Mouse (Mus musculus) kidney, embryonic 14.5 days (tissue): ENCODE measurements around the gene Foxred1. TPM values are rescaled to one million over a fixed set of nuclear protein-coding genes. Genes with fewer than 3 reads are reported as not detected.

Source experiments
- ATAC-seq: fragments of 200-750 bp; cut with Nextera tagmentation; 2 replicates; pipeline ENCODE4 v1.8.0; 2017; ENCODE audit warnings: moderate number of reproducible peaks, mild to moderate bottlenecking, moderate TSS enrichment, moderate library complexity; ENCODE audit not compliant: low FRiP score, low TSS enrichment
- H3K27ac ChIP-seq: fragments of 300-500 bp; sonication (generic); 2 replicates; pipeline ENCODE4 v1.5.1; 2014; ENCODE audit warnings: low read depth, mild to moderate bottlenecking, low read length, moderate library complexity, mixed read lengths
- H3K27me3 ChIP-seq: fragments of 300-500 bp; sonication (generic); 2 replicates; pipeline ENCODE4 v1.6.1; 2014; ENCODE audit warnings: mild to moderate bottlenecking, low read length; ENCODE audit not compliant: control insufficient read depth, insufficient read depth
- H3K36me3 ChIP-seq: fragments of 300-500 bp; sonication (generic); 2 replicates; pipeline ENCODE4 v1.6.1; 2014; ENCODE audit warnings: low read length, mixed read lengths; ENCODE audit not compliant: control insufficient read depth, insufficient read depth
- H3K4me1 ChIP-seq: fragments of 300-500 bp; sonication (generic); 2 replicates; pipeline ENCODE4 v1.6.1; 2014; ENCODE audit warnings: low read length, mixed read lengths; ENCODE audit not compliant: control insufficient read depth, insufficient read depth
- H3K4me2 ChIP-seq: fragments of 300-500 bp; sonication (generic); replicated peaks from 2 replicates; pipeline ENCODE4 v1.6.1; 2014; ENCODE audit warnings: low read depth, mild to moderate bottlenecking, low read length
- H3K4me3 ChIP-seq: fragments of 300-500 bp; sonication (generic); 2 replicates; pipeline ENCODE4 v1.5.1; 2014; ENCODE audit warnings: mild to moderate bottlenecking, low read length
- H3K9ac ChIP-seq: fragments of 300-500 bp; sonication (generic); 2 replicates; pipeline ENCODE4 v1.6.1; 2014; ENCODE audit warnings: low read depth, mild to moderate bottlenecking, low read length, moderate library complexity
- H3K9me3 ChIP-seq: fragments of 300-500 bp; sonication (generic); 2 replicates; pipeline ENCODE4 v1.6.1; 2016; ENCODE audit warnings: low read length; ENCODE audit not compliant: control insufficient read depth
- WGBS: fragments of 180-500 bp; shearing (Covaris S2); extraction: QIAGEN DNeasy Blood & Tissue Kit; methylation state at CpG from one replicate; pipeline ENCODE4 v1.1.7; 2014; 5-methylcytosine and 5-hydroxymethylcytosine counted together
- polyA plus RNA-seq: library from polyadenylated mRNA; unstranded; fragments of >200 nt; fragmentation: Nextera tagmentation; extraction: Ambion mirVana; gene quantifications from 2 replicates; pipeline ENCODE4 v1.2.1, GENCODE M21; 2014

Gene Foxred1
- polyA plus RNA-seq, 1 experiment from 2014 or later: 41.7 TPM

- H3K36me3 ChIP-seq: no peaks in the 10 kb centered on the region; the same call in 1 of the 2 replicates
- H3K27ac ChIP-seq: no peak overlapping the region
- no peaks in the 10 kb centered on the region for H3K27me3 ChIP-seq
- no peaks in the 10 kb centered on the region for H3K9me3 ChIP-seq
- H3K9ac ChIP-seq: no peak overlapping the region
- WGBS: 91% methylated on average over 11 of the region's 11 CpGs
- no peak overlapping the region for H3K4me2 ChIP-seq
- no peak for ATAC-seq
- H3K4me1 ChIP-seq: no peaks in the 10 kb centered on the region; the same call in 1 of the 2 replicates
- H3K4me3 ChIP-seq: no peak overlapping the region
These were observed 47.7 kb downstream of the Foxred1 start for GRCm38 (mm10) chr9:35163011-35163690.

GRCm38 (mm10) chr9:35161721-35162120 is 49.1 kb downstream of the Foxred1 start:
- Histone ChIP-seq H3K4me1 (no peaks in the 10 kb centered on the region; the same call in 1 of the 2 replicates), H3K27ac (no peak overlapping the region), H3K9me3 (no peaks in the 10 kb centered on the region), H3K36me3 (no peaks in the 10 kb centered on the region; the same call in 1 of the 2 replicates), H3K9ac (no peak overlapping the region), H3K27me3 (no peaks in the 10 kb centered on the region), H3K4me2 (no peak overlapping the region), H3K4me3 (no peak overlapping the region)
- ATAC-seq: no peak
- WGBS: 83% methylated on average over 7 of the region's 7 CpGs

- Histone ChIP-seq H3K9me3 (no peaks in the 10 kb centered on the region), H3K27me3 (no peaks in the 10 kb centered on the region), H3K36me3 (no peaks in the 10 kb centered on the region; the same call in 1 of the 2 replicates), H3K4me1 (no peaks in the 10 kb centered on the region; the same call in 1 of the 2 replicates), H3K9ac (no peak overlapping the region), H3K27ac (no peak overlapping the region), H3K4me3 (no peak overlapping the region), H3K4me2 (no peak overlapping the region)
- no peak for ATAC-seq
- WGBS: 70% methylated on average over 2 of the region's 2 CpGs
These were observed 50.2 kb downstream of the Foxred1 start for GRCm38 (mm10) chr9:35160662-35161061.

- Histone ChIP-seq H3K27ac (no peak overlapping the region), H3K4me2 (no peak overlapping the region), H3K9me3 (no peaks in the 10 kb centered on the region), H3K4me3 (no peak overlapping the region), H3K36me3 (no peaks in the 10 kb centered on the region), H3K27me3 (no peaks in the 10 kb centered on the region), H3K9ac (no peak overlapping the region), H3K4me1 (no peaks in the 10 kb centered on the region; the same call in 1 of the 2 replicates)
- 78% methylated on average over 3 of the region's 3 CpGs for WGBS
- ATAC-seq: no peak
These were observed 52.4 kb downstream of the Foxred1 start for GRCm38 (mm10) chr9:35158477-35158876.

GRCm38 (mm10) chr9:35156862-35157261 is 54.0 kb downstream of the Foxred1 start:
- no peak for ATAC-seq

GRCm38 (mm10) chr9:35156002-35156710 is 54.7 kb downstream of the Foxred1 start:
- no peaks in the 10 kb centered on the region; the same call in 1 of the 2 replicates for H3K4me1 ChIP-seq
- no peaks in the 10 kb centered on the region for H3K27me3 ChIP-seq
- H3K27ac ChIP-seq: no peak overlapping the region
- no peak overlapping the region for H3K4me2 ChIP-seq
- no peak overlapping the region for H3K4me3 ChIP-seq
- no peak for ATAC-seq
- no peak overlapping the region for H3K9ac ChIP-seq
- no peaks in the 10 kb centered on the region for H3K36me3 ChIP-seq
- H3K9me3 ChIP-seq: no peaks in the 10 kb centered on the region
- 88% methylated on average over 5 of the region's 5 CpGs for WGBS

More at GRCm38 (mm10) chr9:35156862-35157261, 54.0 kb downstream of the Foxred1 start:
- 75% methylated on average over 4 of the region's 4 CpGs for WGBS
- Histone ChIP-seq H3K36me3 (no peaks in the 10 kb centered on the region), H3K27me3 (no peaks in the 10 kb centered on the region), H3K9ac (no peak overlapping the region), H3K4me3 (no peak overlapping the region), H3K27ac (no peak overlapping the region), H3K4me1 (no peaks in the 10 kb centered on the region; the same call in 1 of the 2 replicates), H3K9me3 (no peaks in the 10 kb centered on the region), H3K4me2 (no peak overlapping the region)

Other genes starting within 250 kb of the Foxred1 start
- 14.2 and 19.1 TPM in 2 replicates for gene St3gal4, start 91.8 kb downstream of the Foxred1 start, polyA plus RNA-seq
- gene Dcps, start 35.0 kb downstream of the Foxred1 start, polyA plus RNA-seq: 93.1 and 99.9 TPM in 2 replicates
- 89.1 and 125 TPM in 2 replicates for gene Srpr, start 10.9 kb downstream of the Foxred1 start, polyA plus RNA-seq
- gene Tirap, start 10.8 kb downstream of the Foxred1 start, polyA plus RNA-seq: 10.1 and 12.5 TPM in 2 replicates
- 38.5 and 38.8 TPM in 2 replicates for gene Fam118b, start 56.8 kb upstream of the Foxred1 start, polyA plus RNA-seq
- gene Rpusd4, start 56.8 kb upstream of the Foxred1 start, polyA plus RNA-seq: 31.4 and 33.7 TPM in 2 replicates
- 3.6 and 6.2 TPM in 2 replicates for gene Cdon, start 210.1 kb upstream of the Foxred1 start, polyA plus RNA-seq